Mouse (Mus musculus) midbrain, embryonic 10.5 days (tissue): ENCODE measurements around the gene Cbfa2t2. TPM values are rescaled to one million over a fixed set of nuclear protein-coding genes. Genes with fewer than 3 reads are reported as not detected.

Experiments used
- DNase-seq: peaks from one replicate; pipeline ENCODE4 v3.0.0-alpha.2; 2017; ENCODE audit warnings: low spot score
- H3K27ac ChIP-seq: fragments of 300-500 bp; sonication (generic); replicated peaks from 2 replicates; pipeline ENCODE4 v1.5.1; 2016; ENCODE audit warnings: mild to moderate bottlenecking
- H3K27me3 ChIP-seq: fragments of 300-500 bp; sonication (generic); 2 replicates; pipeline ENCODE4 v1.6.1; 2016; ENCODE audit warnings: low read depth, mild to moderate bottlenecking; ENCODE audit not compliant: poor library complexity, severe bottlenecking
- H3K36me3 ChIP-seq: fragments of 300-500 bp; sonication (generic); 2 replicates; pipeline ENCODE4 v1.6.1; 2016; ENCODE audit warnings: mild to moderate bottlenecking, moderate library complexity
- H3K4me1 ChIP-seq: fragments of 300-500 bp; sonication (generic); 2 replicates; pipeline ENCODE4 v1.6.1; 2016
- H3K4me3 ChIP-seq: fragments of 300-500 bp; sonication (generic); 2 replicates; pipeline ENCODE4 v1.5.1; 2016; ENCODE audit warnings: mild to moderate bottlenecking, moderate library complexity
- H3K9me3 ChIP-seq: fragments of 300-500 bp; sonication (generic); replicated peaks from 2 replicates; pipeline ENCODE4 v1.6.1; 2016; ENCODE audit warnings: mild to moderate bottlenecking
- WGBS: fragments of 180-500 bp; shearing (Covaris S2); methylation state at CpG from one replicate; pipeline ENCODE4 v1.1.7; 2016; 5-methylcytosine and 5-hydroxymethylcytosine counted together
- polyA plus RNA-seq: library from polyadenylated mRNA; unstranded; fragments of >200 nt; fragmentation: Nextera tagmentation; extraction: Ambion mirVana; gene quantifications from 2 replicates; pipeline ENCODE4 v1.2.1, GENCODE M21; 2016

Gene Cbfa2t2
- polyA plus RNA-seq, 1 experiment from 2014 or later: 67.4 TPM

- no peaks in the 10 kb centered on the region for H3K9me3 ChIP-seq
- under 1% methylated on average over 44 of the region's 44 CpGs for WGBS
- H3K4me1 ChIP-seq: peaks cover 64% of the 10 kb centered on the region
- H3K27me3 ChIP-seq: 0 out of 2 replicates have a peak, but pooled peaks cover 7% of the 10 kb centered on the region
- DNase-seq: peak; percentile 99
- peak within 1 kb of the TSS; percentile 98 for H3K27ac ChIP-seq
- peak within 1 kb of the TSS; percentile 87 for H3K4me3 ChIP-seq
- H3K36me3 ChIP-seq: peaks cover 22% of the 10 kb centered on the region
Measured at GRCm38 (mm10) chr2:154569836-154570286, 133.6 kb downstream of the Cbfa2t2 start, which contains the start of gene E2f1. TSS of gene E2f1 (minus strand) at chr2:154569892.

GRCm38 (mm10) chr2:154570666-154571065 is 134.4 kb downstream of the Cbfa2t2 start:
- WGBS: 91% methylated on average over 4 of the region's 4 CpGs
- Histone ChIP-seq H3K36me3 (peaks cover 14% of the 10 kb centered on the region; the same call in 1 of the 2 replicates), H3K9me3 (no peaks in the 10 kb centered on the region), H3K4me1 (peaks cover 56% of the 10 kb centered on the region), H3K27ac (peak overlapping the region; percentile 98), H3K27me3 (0 out of 2 replicates have a peak, but pooled peaks cover 7% of the 10 kb centered on the region), H3K4me3 (peak overlapping the region; percentile 87; the same call in 1 of the 2 replicates)
- DNase-seq: no peak

GRCm38 (mm10) chr2:154571266-154571665 is 135.0 kb downstream of the Cbfa2t2 start:
- no peak for DNase-seq
- no peaks in the 10 kb centered on the region for H3K9me3 ChIP-seq
- H3K4me1 ChIP-seq: peaks cover 53% of the 10 kb centered on the region
- H3K27me3 ChIP-seq: 0 out of 2 replicates have a peak, but pooled peaks cover 7% of the 10 kb centered on the region
- H3K36me3 ChIP-seq: peaks cover 12% of the 10 kb centered on the region; the same call in 1 of the 2 replicates
- peak overlapping the region; percentile 98; the same call in 1 of the 2 replicates for H3K27ac ChIP-seq
- 0 out of 2 replicates have a peak overlapping the region, but pooled peaks have one; percentile 1 for H3K4me3 ChIP-seq
- 82% methylated on average over 4 of the region's 4 CpGs for WGBS

DNA sequence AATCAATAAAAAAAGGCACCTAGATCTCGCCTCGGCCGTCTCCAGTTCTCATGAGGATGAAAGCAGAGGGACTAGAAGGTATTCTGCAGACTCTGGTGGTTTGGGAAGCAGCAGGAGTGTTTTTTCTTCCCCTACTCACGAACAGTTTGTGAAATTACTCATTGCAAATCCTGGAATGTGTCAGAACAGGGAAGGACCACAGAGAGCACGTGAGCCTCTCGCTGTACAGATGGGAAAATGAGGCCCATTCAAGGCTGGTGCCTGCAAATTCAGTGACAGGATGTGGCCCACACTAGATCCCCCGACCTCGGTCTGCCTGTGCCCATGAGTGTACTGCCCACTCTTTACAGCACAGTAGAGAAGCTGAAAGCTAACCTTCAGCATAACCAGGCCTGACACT is 135.7 kb downstream of the Cbfa2t2 start:
- H3K36me3 ChIP-seq: peaks cover 10% of the 10 kb centered on the region; the same call in 1 of the 2 replicates
- no peak overlapping the region for H3K4me3 ChIP-seq
- H3K27me3 ChIP-seq: 0 out of 2 replicates have a peak, but pooled peaks cover 7% of the 10 kb centered on the region
- no peak for DNase-seq
- no peak overlapping the region for H3K27ac ChIP-seq
- WGBS: 89% methylated on average over 8 of the region's 8 CpGs
- peaks cover 53% of the 10 kb centered on the region for H3K4me1 ChIP-seq
- no peaks in the 10 kb centered on the region for H3K9me3 ChIP-seq

GRCm38 (mm10) chr2:154572996-154573395 is 136.7 kb downstream of the Cbfa2t2 start:
- Histone ChIP-seq H3K36me3 (peaks cover 1% of the 10 kb centered on the region; the same call in 1 of the 2 replicates), H3K9me3 (no peaks in the 10 kb centered on the region), H3K27me3 (0 out of 2 replicates have a peak, but pooled peaks cover 7% of the 10 kb centered on the region), H3K4me1 (peaks cover 53% of the 10 kb centered on the region), H3K27ac (no peak overlapping the region), H3K4me3 (no peak overlapping the region)
- DNase-seq: no peak
- 85% methylated on average over 3 of the region's 3 CpGs for WGBS

- H3K36me3 ChIP-seq: no peaks in the 10 kb centered on the region
- H3K9me3 ChIP-seq: no peaks in the 10 kb centered on the region
- 0 out of 2 replicates have a peak, but pooled peaks cover 7% of the 10 kb centered on the region for H3K27me3 ChIP-seq
- 72% methylated on average over 7 of the region's 7 CpGs for WGBS
- no peak overlapping the region for H3K4me3 ChIP-seq
- peaks cover 44% of the 10 kb centered on the region for H3K4me1 ChIP-seq
- DNase-seq: no peak
- H3K27ac ChIP-seq: no peak overlapping the region; the same call in 1 of the 2 replicates
Measured at GRCm38 (mm10) chr2:154574271-154574670, 138.0 kb downstream of the Cbfa2t2 start.

- no peaks in the 10 kb centered on the region for H3K9me3 ChIP-seq
- 32% methylated on average over 12 of the region's 12 CpGs for WGBS
Measured at GRCm38 (mm10) chr2:154576876-154577743, 140.8 kb downstream of the Cbfa2t2 start.

GRCm38 (mm10) chr2:154577744-154578067 is 141.4 kb downstream of the Cbfa2t2 start:
- Histone ChIP-seq H3K27me3 (no peaks in the 10 kb centered on the region), H3K4me1 (peaks cover 31% of the 10 kb centered on the region), H3K36me3 (no peaks in the 10 kb centered on the region), H3K9me3 (no peaks in the 10 kb centered on the region), H3K4me3 (peak overlapping the region; percentile 25; the same call in 1 of the 2 replicates), H3K27ac (peak overlapping the region; percentile 85)
- 62% methylated on average over 6 of the region's 6 CpGs for WGBS
- no peak for DNase-seq

More at GRCm38 (mm10) chr2:154576876-154577743, 140.8 kb downstream of the Cbfa2t2 start:
- 0 out of 2 replicates have a peak, but pooled peaks cover 5% of the 10 kb centered on the region for H3K27me3 ChIP-seq
- H3K36me3 ChIP-seq: no peaks in the 10 kb centered on the region
- H3K4me1 ChIP-seq: peaks cover 31% of the 10 kb centered on the region
- peak overlapping the region; percentile 85 for H3K27ac ChIP-seq
- H3K4me3 ChIP-seq: peak overlapping the region; percentile 25; the same call in 1 of the 2 replicates
- peak; percentile 77 for DNase-seq

GRCm38 (mm10) chr2:154580586-154580985 is 144.3 kb downstream of the Cbfa2t2 start:
- Histone ChIP-seq H3K4me1 (peaks cover 38% of the 10 kb centered on the region), H3K4me3 (no peak overlapping the region), H3K27me3 (no peaks in the 10 kb centered on the region), H3K36me3 (no peaks in the 10 kb centered on the region), H3K9me3 (no peaks in the 10 kb centered on the region), H3K27ac (peak overlapping the region; percentile 57)
- DNase-seq: no peak
- WGBS: 88% methylated on average over 8 of the region's 8 CpGs

DNA sequence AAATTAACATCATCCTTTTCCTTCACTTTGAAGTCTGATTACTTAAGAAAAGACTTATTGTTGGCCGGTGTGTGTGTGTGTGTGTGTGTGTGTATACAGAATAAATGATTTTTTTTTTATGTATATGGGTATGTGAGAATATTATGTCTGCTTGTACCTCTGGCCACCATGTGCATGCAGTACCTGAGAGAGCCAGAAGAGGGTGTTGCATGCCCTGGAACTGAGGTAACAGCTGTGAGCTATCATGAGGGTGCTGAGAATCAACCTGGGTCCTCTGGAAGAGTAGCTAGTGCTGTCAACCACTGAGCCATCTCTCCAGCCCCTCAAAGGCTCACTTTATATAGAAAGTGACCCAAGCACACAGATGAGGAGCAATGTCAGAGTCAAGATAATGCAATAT is 145.1 kb downstream of the Cbfa2t2 start:
- H3K36me3 ChIP-seq: peaks cover under 1% of the 10 kb centered on the region; the same call in 1 of the 2 replicates
- peaks cover 33% of the 10 kb centered on the region for H3K4me1 ChIP-seq
- no peaks in the 10 kb centered on the region for H3K27me3 ChIP-seq
- no peak overlapping the region for H3K4me3 ChIP-seq
- no peak for DNase-seq
- no peaks in the 10 kb centered on the region; the same call in 1 of the 2 replicates for H3K9me3 ChIP-seq
- 90% methylated on average over 1 of the region's 1 CpGs for WGBS
- H3K27ac ChIP-seq: no peak overlapping the region

- DNase-seq: no peak
- no peak overlapping the region; the same call in 1 of the 2 replicates for H3K27ac ChIP-seq
Measured at GRCm38 (mm10) chr2:154583906-154584872, 147.9 kb downstream of the Cbfa2t2 start.

More at GRCm38 (mm10) chr2:154583906-154584872, 147.9 kb downstream of the Cbfa2t2 start:
- H3K36me3 ChIP-seq: peaks cover 4% of the 10 kb centered on the region; the same call in 1 of the 2 replicates
- no peak overlapping the region for H3K4me3 ChIP-seq
- H3K9me3 ChIP-seq: no peaks in the 10 kb centered on the region; the same call in 1 of the 2 replicates
- peaks cover 15% of the 10 kb centered on the region; the same call in 1 of the 2 replicates for H3K4me1 ChIP-seq
- no peaks in the 10 kb centered on the region for H3K27me3 ChIP-seq
- WGBS: 74% methylated on average over 15 of the region's 15 CpGs
